Mouse (Mus musculus): ENCODE measurements around the gene Ppp3ca.

The Ppp3ca gene

GRCm38 (mm10) chr3:136791946-136792345, 122.0 kb downstream of the Ppp3ca start:
- in situ Hi-C loops (cut with MboI; ENCODE audit: unreplicated experiment in 2 of 2) = no loop called here

- in situ Hi-C loops (cut with MboI; ENCODE audit: unreplicated experiment in 2 of 2) = no loop called here
These were observed 123.5 kb downstream of the Ppp3ca start for GRCm38 (mm10) chr3:136793411-136793810.

- in situ Hi-C loops (cut with MboI; ENCODE audit: unreplicated experiment in 2 of 2) = no loop called here
These were observed 124.7 kb downstream of the Ppp3ca start for GRCm38 (mm10) chr3:136794426-136795217.

- in situ Hi-C loops (cut with MboI; ENCODE audit: unreplicated experiment in 2 of 2) = no loop called here
These were observed 129.0 kb downstream of the Ppp3ca start for GRCm38 (mm10) chr3:136798896-136799295.

- in situ Hi-C loops (cut with MboI; ENCODE audit: unreplicated experiment in 2 of 2) = no loop called here
These were observed 132.7 kb downstream of the Ppp3ca start for GRCm38 (mm10) chr3:136802595-136802994.

- in situ Hi-C loops (cut with MboI; ENCODE audit: unreplicated experiment in 2 of 2) = no loop called here
These were observed 136.0 kb downstream of the Ppp3ca start for GRCm38 (mm10) chr3:136805897-136806296.

GRCm38 (mm10) chr3:136810271-136810670, 140.3 kb downstream of the Ppp3ca start:
- in situ Hi-C loops (cut with MboI; ENCODE audit: unreplicated experiment in 2 of 2) = no loop called here

- in situ Hi-C loops (cut with MboI; ENCODE audit: unreplicated experiment in 2 of 2) = no loop called here
These were observed 142.2 kb downstream of the Ppp3ca start for GRCm38 (mm10) chr3:136812162-136812561.

GRCm38 (mm10) chr3:136812791-136813190, 142.9 kb downstream of the Ppp3ca start:
- in situ Hi-C loops (cut with MboI; ENCODE audit: unreplicated experiment in 2 of 2) = no loop called here

GRCm38 (mm10) chr3:136813886-136814285, 144.0 kb downstream of the Ppp3ca start:
- in situ Hi-C loops (cut with MboI; ENCODE audit: unreplicated experiment in 2 of 2) = no loop called here

- in situ Hi-C loops (cut with MboI; ENCODE audit: unreplicated experiment in 2 of 2) = no loop called here
These were observed 145.0 kb downstream of the Ppp3ca start for GRCm38 (mm10) chr3:136814916-136815315.

GRCm38 (mm10) chr3:136816319-136816718, 146.4 kb downstream of the Ppp3ca start:
- in situ Hi-C loops (cut with MboI; ENCODE audit: unreplicated experiment in 2 of 2) = no loop called here

- in situ Hi-C loops (cut with MboI; ENCODE audit: unreplicated experiment in 2 of 2) = no loop called here
These were observed 149.1 kb downstream of the Ppp3ca start for GRCm38 (mm10) chr3:136818997-136819396.

- in situ Hi-C loops (cut with MboI; ENCODE audit: unreplicated experiment in 2 of 2) = no loop called here
These were observed 151.1 kb downstream of the Ppp3ca start for GRCm38 (mm10) chr3:136821039-136821438.

GRCm38 (mm10) chr3:136821993-136822392, 152.1 kb downstream of the Ppp3ca start:
- in situ Hi-C loops (cut with MboI; ENCODE audit: unreplicated experiment in 2 of 2) = no loop called here

GRCm38 (mm10) chr3:136822431-136822830, 152.5 kb downstream of the Ppp3ca start:
- in situ Hi-C loops (cut with MboI; ENCODE audit: unreplicated experiment in 2 of 2) = no loop called here

GRCm38 (mm10) chr3:136828451-136828850, 158.5 kb downstream of the Ppp3ca start:
- in situ Hi-C loops (cut with MboI; ENCODE audit: unreplicated experiment in 2 of 2) = no loop called here

- in situ Hi-C loops (cut with MboI; ENCODE audit: unreplicated experiment in 2 of 2) = no loop called here
These were observed 159.2 kb downstream of the Ppp3ca start for GRCm38 (mm10) chr3:136829109-136829508.

- in situ Hi-C loops (cut with MboI; ENCODE audit: unreplicated experiment in 2 of 2) = loop anchor here (10.0 kb wide), 1 partner anchor 156 kb away; the partner anchor contains the start of gene Ppp3ca (in 2 of the 2)
These were observed 160.8 kb downstream of the Ppp3ca start for GRCm38 (mm10) chr3:136830687-136831220.

- in situ Hi-C loops (cut with MboI; ENCODE audit: unreplicated experiment in 2 of 2) = loop anchor here (10.0 kb wide), 1 partner anchor 158 kb away; the partner anchor contains the start of gene Ppp3ca (in 2 of the 2)
These were observed 163.2 kb downstream of the Ppp3ca start for GRCm38 (mm10) chr3:136833003-136833745.

GRCm38 (mm10) chr3:136833893-136834292, 164.0 kb downstream of the Ppp3ca start:
- in situ Hi-C loops (cut with MboI; ENCODE audit: unreplicated experiment in 2 of 2) = loop anchor here (10.0 kb wide), 1 partner anchor 159 kb away; the partner anchor contains the start of gene Ppp3ca (in 2 of the 2)

Data from v-Abl transformed pro-B cells (cell line).